ENCODE assay signal across 11 mouse cellular contexts in genomic region chr17:30607909-30608495, GRCm38 (mm10). TPM values are rescaled to one million over a fixed set of nuclear protein-coding genes. Genes with fewer than 3 reads are reported as not detected.
A peak's percentile ranks its signal among the peaks of the same experiment; 100 is the strongest.
DNase-seq lines count a peak whose midpoint lies in the region; ATAC-seq and TF ChIP-seq lines count a peak whose summit lies in the region.
"Had no signal": no experiment of that assay in that cellular context is flagged by ENCODE, and none has a peak within 500 bp of the region (broad histone marks: within the 10 kb centered on the region; RNA-seq: fewer than 3 reads in every experiment).

No protein-coding gene starts in this region.

- no peak overlapping the region for H3K4me2 ChIP-seq in forebrain, embryonic 16.5 days (ENCODE audit: low read length)
- H3K4me2 ChIP-seq in liver, embryonic 11.5 days: no peak overlapping the region

- no peaks in the 10 kb centered on the region for H3K9me3 ChIP-seq in forebrain, embryonic 10.5 days
- no peaks in the 10 kb centered on the region for H3K9me3 ChIP-seq in forebrain, embryonic 16.5 days (ENCODE audit: control insufficient read depth, low read length)
- H3K9me3 ChIP-seq in liver, embryonic 11.5 days (ENCODE audit: control insufficient read depth, low read length): no peaks in the 10 kb centered on the region
- no peaks in the 10 kb centered on the region for H3K9me3 ChIP-seq in ES-E14 (ENCODE audit: control insufficient read depth, insufficient read depth, low read depth, low read length)
- H3K9me3 ChIP-seq in limb, embryonic 10.5 days (replicated peaks): no peaks in the 10 kb centered on the region
- H3K9me3 ChIP-seq: heart, embryonic 10.5 days had no signal

- TF ChIP-seq CTCF in liver, adult 2 months (IDR thresholded peaks at IDR 0.05; ENCODE audit: low read depth, low read length): no peak

- no peak for TF ChIP-seq POLR2A in liver, adult 2 months (IDR thresholded peaks at IDR 0.05; ENCODE audit: extremely low read depth, insufficient read depth, low read length)

- no peaks in the 10 kb centered on the region for H3K27me3 ChIP-seq in forebrain, embryonic 10.5 days (ENCODE audit: poor library complexity, severe bottlenecking)
- no peaks in the 10 kb centered on the region for H3K27me3 ChIP-seq in forebrain, embryonic 16.5 days (replicated peaks; ENCODE audit: control insufficient read depth, insufficient read depth, low read length)
- H3K27me3 ChIP-seq in liver, adult 2 months (ENCODE audit: control insufficient read depth, insufficient read depth, low read length): no peaks in the 10 kb centered on the region
- H3K27me3 ChIP-seq in liver, embryonic 11.5 days (replicated peaks; ENCODE audit: control insufficient read depth, insufficient read depth, low read length): no peaks in the 10 kb centered on the region
- H3K27me3 ChIP-seq in limb, embryonic 10.5 days (ENCODE audit: low read depth, poor library complexity, severe bottlenecking): no peaks in the 10 kb centered on the region

- peaks cover 35% of the 10 kb centered on the region for H3K36me3 ChIP-seq in forebrain, embryonic 10.5 days (replicated peaks)
- no peaks in the 10 kb centered on the region for H3K36me3 ChIP-seq in forebrain, embryonic 16.5 days (ENCODE audit: control insufficient read depth, insufficient read depth)
- H3K36me3 ChIP-seq in liver, adult 2 months (ENCODE audit: control insufficient read depth, insufficient read depth, low read length): peaks cover 10% of the 10 kb centered on the region; the same call in 1 of the 2 replicates
- H3K36me3 ChIP-seq in liver, embryonic 11.5 days (ENCODE audit: control insufficient read depth, insufficient read depth, low read length): peaks cover 8% of the 10 kb centered on the region; the same call in 1 of the 2 replicates
- H3K36me3 ChIP-seq in ES-E14 (ENCODE audit: control insufficient read depth, insufficient read depth, low read length, poor library complexity, severe bottlenecking): peaks cover 6% of the 10 kb centered on the region; the same call in 1 of the 2 replicates
- peaks cover 29% of the 10 kb centered on the region for H3K36me3 ChIP-seq in limb, embryonic 10.5 days

- H3K9ac ChIP-seq in forebrain, embryonic 16.5 days (replicated peaks; ENCODE audit: low read depth, low read length): no peak overlapping the region
- peak overlapping the region; percentile 41; the same call in 1 of the 2 replicates for H3K9ac ChIP-seq in liver, adult 2 months (ENCODE audit: low read depth, low read length)
- H3K9ac ChIP-seq in liver, embryonic 11.5 days (ENCODE audit: low read depth, low read length): no peak overlapping the region
- peak overlapping the region; percentile 44; the same call in 1 of the 2 replicates for H3K9ac ChIP-seq in ES-E14 (ENCODE audit: insufficient read depth, low read depth, low read length, poor library complexity, severe bottlenecking)

- H3K4me1 ChIP-seq in forebrain, embryonic 10.5 days: peaks cover 46% of the 10 kb centered on the region
- peaks cover 18% of the 10 kb centered on the region for H3K4me1 ChIP-seq in forebrain, embryonic 16.5 days (replicated peaks; ENCODE audit: control insufficient read depth, insufficient read depth, low read length)
- H3K4me1 ChIP-seq in liver, adult 2 months (ENCODE audit: control insufficient read depth, insufficient read depth, low read length): peaks cover 34% of the 10 kb centered on the region
- H3K4me1 ChIP-seq in liver, embryonic 11.5 days (replicated peaks; ENCODE audit: control insufficient read depth, insufficient read depth, low read length): peaks cover 31% of the 10 kb centered on the region
- peaks cover 36 to 45% of the 10 kb centered on the region in 2 experiments for H3K4me1 ChIP-seq in ES-E14 (ENCODE audit: control insufficient read depth in 2 of 2, insufficient read depth in 2 of 2, low read length in 2 of 2, poor library complexity in 1 of 2)
- peaks cover 26% of the 10 kb centered on the region for H3K4me1 ChIP-seq in limb, embryonic 10.5 days

- in situ Hi-C loops in ES-E14 (cut with MboI; ENCODE audit: low sequenced_read_pairs in 2 of 2, unreplicated experiment in 2 of 2): no loop called here

- peak overlapping the region; percentile 82 for H3K27ac ChIP-seq in forebrain, embryonic 10.5 days
- no peak overlapping the region for H3K27ac ChIP-seq in forebrain, embryonic 16.5 days (ENCODE audit: low read length)
- peak overlapping the region; percentile 34 for H3K27ac ChIP-seq in liver, adult 2 months (replicated peaks; ENCODE audit: insufficient read depth, low read depth, low read length)
- H3K27ac ChIP-seq in liver, embryonic 11.5 days (ENCODE audit: low read depth, low read length): no peak overlapping the region
- peak overlapping the region; percentile 37; the same call in 1 of the 2 replicates for H3K27ac ChIP-seq in ES-E14 (ENCODE audit: insufficient read depth, low read depth, low read length, poor library complexity, severe bottlenecking)
- H3K27ac ChIP-seq in limb, embryonic 10.5 days: peak overlapping the region; percentile 19; the same call in 1 of the 2 replicates
- H3K27ac ChIP-seq: heart, embryonic 10.5 days had no signal

- peaks cover 45% of the 10 kb centered on the region for H3K79me2 ChIP-seq in liver, adult 2 months (ENCODE audit: control insufficient read depth, insufficient read depth, low read length)

- ATAC-seq in forebrain, embryonic 16.5 days: no peak
- ATAC-seq in liver, embryonic 11.5 days (replicated peaks; ENCODE audit: low FRiP score): no peak

- H3K4me3 ChIP-seq in forebrain, embryonic 10.5 days: peak overlapping the region; percentile 7; the same call in 1 of the 2 replicates
- no peak overlapping the region for H3K4me3 ChIP-seq in forebrain, embryonic 16.5 days (replicated peaks; ENCODE audit: low read length)
- H3K4me3 ChIP-seq in liver, adult 2 months (ENCODE audit: insufficient read depth, low read depth, low read length): no peak overlapping the region
- no peak overlapping the region for H3K4me3 ChIP-seq in liver, embryonic 11.5 days (ENCODE audit: low read depth, low read length)
- peak overlapping the region in 1 of 2 experiments; percentile 6; a peak in 1 of 4 replicates for H3K4me3 ChIP-seq in ES-E14 (ENCODE audit: insufficient read depth in 1 of 2, low read depth in 1 of 2, low read length in 2 of 2, poor library complexity in 1 of 2, severe bottlenecking in 1 of 2)
- H3K4me3 ChIP-seq in limb, embryonic 10.5 days: no peak overlapping the region
- H3K4me3 ChIP-seq: heart, embryonic 10.5 days had no signal

- 53% methylated on average over 8 of the region's 8 CpGs for WGBS in forebrain, embryonic 10.5 days
- 24% methylated on average over 8 of the region's 8 CpGs for WGBS in forebrain, embryonic 16.5 days
- WGBS in liver, adult 2 months: 72% methylated on average over 8 of the region's 8 CpGs
- WGBS in liver, embryonic 11.5 days: 87% methylated on average over 8 of the region's 8 CpGs
- WGBS in limb, embryonic 10.5 days: 80% methylated on average over 8 of the region's 8 CpGs

- peak; percentile 34 for DNase-seq in forebrain, embryonic 10.5 days (ENCODE audit: extremely low spot score, low spot score)
- no peak for DNase-seq in liver, adult 2 months (ENCODE audit: extremely low read depth, low read depth, low spot score)
- no peak for DNase-seq in liver, embryonic 11.5 days (ENCODE audit: low spot score)
- DNase-seq in ES-E14 (ENCODE audit: low read depth, low spot score): no peak
- DNase-seq in limb, embryonic 10.5 days (ENCODE audit: low spot score): no peak
- DNase-seq in spleen, adult 12 weeks (ENCODE audit: low spot score): no peak
- no peak for DNase-seq in heart, adult 18-20 months
- DNase-seq: adrenal gland, postnatal 25 days; cerebellum, adult 11 months had no signal

TF ChIP-seq in ES-E14, 5 proteins besides CTCF, POLR2A, EP300 and RAD21:
- TF ChIP-seq ZNF384 (IDR thresholded peaks at IDR 0.05; ENCODE audit: low read depth, low read length): no peak
- TF ChIP-seq HCFC1 (IDR thresholded peaks at IDR 0.05; ENCODE audit: borderline replicate concordance, insufficient read depth, low read length): no peak
- no peak for TF ChIP-seq MAFK (IDR thresholded peaks at IDR 0.05; ENCODE audit: insufficient read depth, low read depth, low read length)
- TF ChIP-seq ZC3H11A (IDR thresholded peaks at IDR 0.05; ENCODE audit: borderline replicate concordance, low read depth, low read length): no peak
- TF ChIP-seq CHD2 (IDR thresholded peaks at IDR 0.05; ENCODE audit: low read depth, low read length): no peak
TF ChIP-seq in ES-E14: peak in this region for 0.

RNA-seq across cellular contexts. Expression of gene Dnah8, which starts 16.2 kb away (rescaled TPM):
- 0.68 and 1.1 TPM in 2 replicates for polyA plus RNA-seq in forebrain, embryonic 10.5 days (2016; fragmentation: Nextera tagmentation; extraction: Ambion mirVana)
- 1.6 and 2.0 TPM in 2 replicates for polyA plus RNA-seq in forebrain, embryonic 16.5 days (2015; fragmentation: Nextera tagmentation; extraction: Ambion mirVana)
- total RNA-seq in liver, adult 2 months (2014; rRNA removed): 0.13 and 0.18 TPM in 2 replicates
- 0.15 and 0.20 TPM in 2 replicates for polyA plus RNA-seq in liver, adult 2 months (2012; rRNA removed)
- polyA plus RNA-seq in liver, embryonic 11.5 days (2014; fragmentation: Nextera tagmentation; extraction: Ambion mirVana): 4.4 and 4.7 TPM in 2 replicates
- 19.5 and 28.0 TPM in 2 replicates for total RNA-seq in ES-E14 (2012; rRNA removed)
- 0.49 and 0.51 TPM in 2 replicates for polyA plus RNA-seq in limb, embryonic 10.5 days (2016; fragmentation: Nextera tagmentation; extraction: Ambion mirVana)
- total RNA-seq in heart, adult 18-20 months (2021): 1 to 10 TPM in 1 of 2 experiments, under 1 TPM in 1; 0.67 to 1.1 TPM

RNA-seq across cellular contexts. Expression of gene Glo1, which starts 18.7 kb away (rescaled TPM):
- 258 and 260 TPM in 2 replicates for polyA plus RNA-seq in forebrain, embryonic 10.5 days (2016; fragmentation: Nextera tagmentation; extraction: Ambion mirVana)
- polyA plus RNA-seq in forebrain, embryonic 16.5 days (2015; fragmentation: Nextera tagmentation; extraction: Ambion mirVana): 156 and 176 TPM in 2 replicates
- total RNA-seq in liver, adult 2 months (2014; rRNA removed): 384 and 388 TPM in 2 replicates
- 229 and 239 TPM in 2 replicates for polyA plus RNA-seq in liver, adult 2 months (2012; rRNA removed)
- 310 and 314 TPM in 2 replicates for polyA plus RNA-seq in liver, embryonic 11.5 days (2014; fragmentation: Nextera tagmentation; extraction: Ambion mirVana)
- total RNA-seq in ES-E14 (2012; rRNA removed): 283 and 284 TPM in 2 replicates
- polyA plus RNA-seq in limb, embryonic 10.5 days (2016; fragmentation: Nextera tagmentation; extraction: Ambion mirVana): 202 and 206 TPM in 2 replicates
- 100 to 1,000 TPM; 164 to 166 TPM for total RNA-seq in heart, adult 18-20 months (2021)

RNA-seq across cellular contexts. Expression of gene Btbd9, which starts 31.7 kb away (rescaled TPM):
- 54.8 and 57.8 TPM in 2 replicates for polyA plus RNA-seq in forebrain, embryonic 10.5 days (2016; fragmentation: Nextera tagmentation; extraction: Ambion mirVana)
- polyA plus RNA-seq in forebrain, embryonic 16.5 days (2015; fragmentation: Nextera tagmentation; extraction: Ambion mirVana): 141 and 147 TPM in 2 replicates
- total RNA-seq in liver, adult 2 months (2014; rRNA removed): 12.8 and 14.7 TPM in 2 replicates
- polyA plus RNA-seq in liver, adult 2 months (2012; rRNA removed): 12.7 and 15.8 TPM in 2 replicates
- polyA plus RNA-seq in liver, embryonic 11.5 days (2014; fragmentation: Nextera tagmentation; extraction: Ambion mirVana): 28.6 and 33.4 TPM in 2 replicates
- 28.2 and 34.8 TPM in 2 replicates for total RNA-seq in ES-E14 (2012; rRNA removed)
- polyA plus RNA-seq in limb, embryonic 10.5 days (2016; fragmentation: Nextera tagmentation; extraction: Ambion mirVana): 40.5 and 57.5 TPM in 2 replicates
- total RNA-seq in heart, adult 18-20 months (2021): 10 to 100 TPM; 20.7 to 21.7 TPM

Comparison
In these comparisons a context has a peak if more than half of its experiments do, and no peak if none do; other contexts are left out.
1. H3K27ac ChIP-seq: peak in forebrain, embryonic 10.5 days (single experiment), liver, adult 2 months (single experiment), ES-E14 (single experiment) and limb, embryonic 10.5 days (single experiment); none in forebrain, embryonic 16.5 days (single experiment) and liver, embryonic 11.5 days (single experiment).
2. H3K9ac ChIP-seq: peak in liver, adult 2 months (single experiment) and ES-E14 (single experiment); none in forebrain, embryonic 16.5 days (single experiment) and liver, embryonic 11.5 days (single experiment).